Mouse (Mus musculus): Measurements from ENCODE around the gene 1700003E16Rik. TPM values are rescaled to one million over a fixed set of nuclear protein-coding genes. Genes with fewer than 3 reads are reported as not detected.

The 1700003E16Rik gene
- total RNA-seq, 2 experiments from 2014 or later, result 20.4 to 21.1 TPM

DNA sequence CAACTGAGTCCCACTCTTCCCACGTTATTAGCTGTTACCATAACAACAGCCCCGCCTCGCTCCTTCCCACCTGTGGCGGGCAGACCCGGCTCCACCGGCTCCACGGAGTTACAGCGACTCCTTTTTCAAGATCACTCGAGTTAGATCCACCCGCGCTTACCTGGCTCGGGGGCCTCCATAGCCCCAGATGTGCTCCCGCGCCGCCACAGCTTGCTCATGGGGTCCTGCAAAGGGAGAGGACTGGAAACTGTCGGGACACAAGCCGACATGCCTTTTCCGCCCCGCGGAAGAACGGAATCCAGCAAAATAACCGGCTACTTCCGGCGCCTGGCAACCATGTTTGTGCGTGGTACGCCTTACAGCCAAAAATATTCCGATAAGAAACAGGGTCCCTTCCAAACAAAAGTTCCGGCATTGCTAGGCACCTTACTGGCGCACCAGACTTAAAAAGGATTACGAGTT lies 31.3 kb upstream of the 1700003E16Rik start:
- peak; percentile 93 to 95 for DNase-seq (ENCODE audit: low spot score in 2 of 2)

DNA sequence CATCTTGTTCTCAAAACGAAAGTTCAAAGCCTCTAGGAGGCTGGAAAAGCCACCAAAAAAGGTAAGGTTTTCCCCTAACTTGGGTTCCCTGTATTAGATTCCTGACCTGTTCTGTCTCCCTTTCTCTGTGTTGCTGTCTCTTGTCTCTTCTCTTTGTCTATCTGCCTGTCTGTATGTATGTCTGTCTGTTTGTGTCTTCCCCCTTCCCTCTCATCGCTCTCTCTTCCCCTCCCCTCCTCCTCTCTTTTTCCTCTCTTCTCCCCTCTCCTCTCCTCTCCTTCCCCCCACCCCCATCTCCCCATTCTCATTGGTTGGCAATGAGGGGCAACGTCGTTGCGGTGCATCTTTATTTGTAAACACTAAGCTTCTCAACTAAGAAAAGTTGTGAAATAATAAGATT lies 30.9 kb upstream of the 1700003E16Rik start, which contains the start of gene Ino80b:
Gene Ino80b (minus strand): TSS at position 101 of the 400 bp plus-strand sequence.
- DNase-seq (ENCODE audit: low spot score in 2 of 2), result no peak

DNA sequence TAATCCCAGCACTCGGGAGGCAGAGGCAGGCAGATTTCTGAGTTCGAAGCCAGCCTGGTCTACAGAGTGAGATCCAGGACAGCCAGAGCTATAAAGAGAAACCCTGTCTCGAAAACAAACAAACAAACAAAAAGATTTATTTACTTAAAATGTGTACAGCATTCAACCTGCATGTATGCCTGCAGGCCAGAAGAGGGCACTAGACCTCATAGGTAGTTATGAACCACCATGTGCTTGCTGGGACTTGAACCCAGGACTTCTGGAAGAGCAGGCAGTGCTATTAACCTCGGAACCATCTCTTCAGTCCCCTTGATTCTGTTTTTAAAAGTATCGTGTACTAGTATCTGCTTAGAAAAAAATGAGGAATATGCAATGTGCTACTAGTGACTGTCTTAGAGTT lies 28.8 kb upstream of the 1700003E16Rik start:
- no peak for DNase-seq (ENCODE audit: low spot score in 2 of 2)

DNA sequence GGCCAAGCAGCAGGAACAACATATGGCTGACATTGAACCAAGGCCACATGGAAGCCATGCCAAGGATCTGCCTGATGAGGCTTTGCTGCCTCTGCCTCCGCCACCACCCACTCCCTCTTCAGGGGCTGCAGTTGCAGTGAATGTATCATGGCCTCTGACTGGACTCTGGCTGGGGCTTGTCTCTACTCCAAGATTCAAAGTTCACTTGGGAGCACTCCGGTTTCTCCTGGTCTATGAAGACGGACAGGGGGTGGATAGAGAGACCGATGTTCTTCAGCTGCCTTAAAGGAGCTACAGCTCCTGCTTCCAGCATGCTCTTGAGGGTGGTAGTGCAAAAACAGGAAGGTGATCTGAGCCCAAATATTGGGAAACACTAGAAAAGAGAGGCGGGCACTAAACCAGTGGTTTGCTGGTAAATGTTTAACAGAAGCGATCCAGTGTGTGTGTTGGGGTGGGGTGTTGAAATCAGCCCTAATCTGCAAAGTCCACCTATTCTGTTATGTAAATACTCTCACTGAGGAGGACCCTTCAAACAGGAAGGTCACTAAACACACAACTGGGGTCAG lies 24.7 kb upstream of the 1700003E16Rik start:
- DNase-seq (ENCODE audit: low spot score in 2 of 2), result no peak

- no peak for DNase-seq (ENCODE audit: low spot score in 2 of 2)
Observed at GRCm38 (mm10) chr6:83132176-83132919, 23.9 kb upstream of the 1700003E16Rik start.

- no peak for DNase-seq (ENCODE audit: low spot score in 2 of 2)
Observed at GRCm38 (mm10) chr6:83134226-83134625, 22.0 kb upstream of the 1700003E16Rik start.

DNA sequence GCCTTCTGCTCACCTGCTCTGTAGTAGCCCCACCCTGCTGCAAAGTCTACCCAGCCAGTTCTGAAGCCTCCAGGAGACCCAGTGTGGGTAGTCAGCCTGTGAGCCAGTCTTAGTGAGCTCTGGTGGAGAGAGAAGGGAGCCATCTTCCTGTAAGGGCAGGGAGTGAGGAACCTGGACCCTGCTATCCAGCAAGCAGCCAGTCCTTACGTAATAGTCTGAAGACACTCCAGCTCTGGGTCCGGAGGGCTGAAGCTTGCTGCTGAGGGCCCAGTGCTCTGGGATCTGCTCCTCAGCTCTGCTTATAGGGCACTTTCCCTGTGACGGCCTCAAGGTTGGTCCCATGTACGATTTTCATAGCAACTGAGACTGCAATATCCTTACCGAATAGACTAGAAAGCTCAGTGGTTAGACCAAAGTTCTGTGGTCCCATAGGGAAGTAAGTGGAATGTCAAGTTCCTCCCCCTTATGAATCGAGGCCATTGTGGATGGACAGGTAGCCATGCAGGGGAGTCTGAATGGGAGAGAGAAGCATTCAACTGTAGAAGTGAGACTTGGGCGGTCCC lies 21.2 kb upstream of the 1700003E16Rik start, which contains the start of gene Rtkn:
Gene Rtkn (plus strand): TSS at position 513 of the 563 bp plus-strand sequence.
- DNase-seq (ENCODE audit: low spot score in 2 of 2), result no peak

- DNase-seq (ENCODE audit: low spot score in 2 of 2), result no peak
Observed at GRCm38 (mm10) chr6:83135571-83136161, 20.5 kb upstream of the 1700003E16Rik start.

- DNase-seq (ENCODE audit: low spot score in 2 of 2), result no peak
Observed at GRCm38 (mm10) chr6:83136291-83136880, 19.8 kb upstream of the 1700003E16Rik start.

DNA sequence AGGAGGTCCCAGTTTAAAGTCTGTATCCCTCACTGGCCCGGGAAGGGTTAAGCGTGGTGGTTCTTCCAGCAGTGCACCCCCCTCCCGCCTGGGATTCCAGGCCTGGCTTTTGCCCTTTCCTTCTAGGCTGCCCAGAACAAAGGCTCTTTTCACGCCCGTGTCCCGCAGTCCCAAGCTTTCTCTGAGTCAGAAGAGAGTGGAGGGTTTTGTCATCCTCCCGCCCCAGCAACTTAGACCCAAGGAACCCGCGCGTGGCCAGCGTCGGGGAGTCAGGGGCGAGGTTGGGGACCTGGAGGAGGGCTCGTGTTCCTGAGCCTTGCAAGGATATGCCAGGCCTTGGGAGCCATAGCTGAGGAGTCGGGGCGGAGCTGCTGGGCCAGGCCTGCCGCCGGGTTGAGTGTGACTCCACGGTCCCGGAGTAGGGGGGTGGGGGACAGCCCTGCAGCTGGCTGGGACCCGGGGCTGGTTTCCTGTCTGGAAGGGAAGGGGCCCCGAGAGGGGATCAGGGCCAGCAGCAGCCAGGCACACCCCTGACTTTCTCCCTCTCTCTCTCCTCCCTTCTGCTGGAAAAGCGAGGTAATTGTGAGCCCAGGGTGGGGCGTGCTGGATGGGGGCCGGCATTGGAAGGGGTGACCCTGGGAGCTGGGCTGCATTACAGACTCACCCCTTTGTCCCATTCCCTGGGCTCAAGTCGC lies 19.2 kb upstream of the 1700003E16Rik start:
- DNase-seq (ENCODE audit: low spot score in 2 of 2), result no peak

GRCm38 (mm10) chr6:83137576-83137950 lies 18.6 kb upstream of the 1700003E16Rik start:
- DNase-seq (ENCODE audit: low spot score in 2 of 2), result peak in 1 of 2 experiments; percentile 74

DNA sequence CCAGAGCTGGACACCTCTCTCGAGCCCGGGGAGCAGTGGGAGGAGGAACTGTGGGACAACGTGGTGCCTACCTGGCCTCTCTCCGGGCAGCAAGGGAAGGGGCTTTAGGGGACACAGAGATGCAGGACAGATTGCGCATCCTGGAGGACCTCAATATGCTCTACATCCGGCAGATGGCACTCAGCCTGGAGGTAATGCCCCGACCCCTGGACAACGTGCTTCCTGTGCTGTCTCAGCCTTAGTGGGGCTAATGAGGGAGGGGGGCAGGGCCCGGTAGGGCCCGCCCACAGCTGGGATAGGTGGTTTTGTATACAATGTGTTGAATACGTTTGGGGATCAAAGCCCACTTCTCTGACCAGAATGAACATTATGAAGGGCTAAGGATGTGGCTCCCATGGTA lies 18.1 kb upstream of the 1700003E16Rik start:
- DNase-seq (ENCODE audit: low spot score in 2 of 2), result no peak

- DNase-seq (ENCODE audit: low spot score in 2 of 2), result no peak
Observed at GRCm38 (mm10) chr6:83140044-83140443, 16.2 kb upstream of the 1700003E16Rik start.

GRCm38 (mm10) chr6:83141636-83142035 lies 14.6 kb upstream of the 1700003E16Rik start:
- no peak for DNase-seq (ENCODE audit: low spot score in 2 of 2)

GRCm38 (mm10) chr6:83142211-83142731 lies 13.9 kb upstream of the 1700003E16Rik start:
- DNase-seq (ENCODE audit: low spot score in 2 of 2), result peak in 1 of 2 experiments; percentile 74

DNA sequence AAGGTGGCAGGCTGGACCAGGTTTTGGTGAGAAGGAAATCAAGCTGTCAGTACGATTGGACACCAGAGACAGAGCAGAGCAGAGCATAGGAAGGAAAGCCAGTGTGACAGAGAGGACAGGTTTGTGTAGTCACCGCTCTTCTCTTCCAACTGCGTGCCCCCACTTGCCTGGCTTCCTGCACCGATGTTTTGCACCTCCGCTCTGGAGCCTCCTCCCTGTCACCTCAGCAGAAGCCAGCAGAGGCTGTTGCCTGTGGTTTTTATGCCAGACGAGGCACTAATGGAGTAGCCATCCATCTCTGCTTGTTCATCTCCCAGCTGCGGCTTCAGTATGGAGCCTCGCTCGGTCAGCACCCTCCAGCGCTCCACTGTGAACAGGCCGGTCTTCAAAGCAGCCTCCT lies 13.3 kb upstream of the 1700003E16Rik start:
- DNase-seq (ENCODE audit: low spot score in 2 of 2), result no peak

- DNase-seq (ENCODE audit: low spot score in 2 of 2), result no peak
Observed at GRCm38 (mm10) chr6:83145209-83145608, 11.0 kb upstream of the 1700003E16Rik start.

GRCm38 (mm10) chr6:83145805-83146204 lies 10.4 kb upstream of the 1700003E16Rik start:
- DNase-seq (ENCODE audit: low spot score in 2 of 2), result no peak

- no peak for DNase-seq (ENCODE audit: low spot score in 2 of 2)
Observed at GRCm38 (mm10) chr6:83147280-83147679, 8.9 kb upstream of the 1700003E16Rik start.

DNA sequence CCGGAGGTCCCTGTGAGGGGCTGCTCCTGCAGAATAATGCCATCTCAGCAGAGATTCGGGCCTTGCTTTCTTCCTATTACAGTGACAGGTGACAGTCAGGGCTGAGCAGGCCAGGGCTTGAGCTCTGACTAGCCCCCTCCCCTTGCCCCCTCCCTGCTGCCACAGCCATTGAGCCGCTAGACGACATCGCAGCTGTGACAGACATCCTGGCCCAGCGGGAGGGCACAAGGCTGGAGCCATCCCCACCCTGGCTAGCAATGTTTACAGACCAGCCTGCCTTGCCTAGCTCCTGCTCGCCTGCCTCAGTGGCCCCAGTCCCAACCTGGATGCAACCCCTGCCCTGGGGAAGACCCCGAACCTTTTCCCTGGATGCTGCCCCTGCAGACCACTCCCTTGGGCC lies 4.5 kb upstream of the 1700003E16Rik start:
- DNase-seq (ENCODE audit: low spot score in 2 of 2), result no peak

DNA sequence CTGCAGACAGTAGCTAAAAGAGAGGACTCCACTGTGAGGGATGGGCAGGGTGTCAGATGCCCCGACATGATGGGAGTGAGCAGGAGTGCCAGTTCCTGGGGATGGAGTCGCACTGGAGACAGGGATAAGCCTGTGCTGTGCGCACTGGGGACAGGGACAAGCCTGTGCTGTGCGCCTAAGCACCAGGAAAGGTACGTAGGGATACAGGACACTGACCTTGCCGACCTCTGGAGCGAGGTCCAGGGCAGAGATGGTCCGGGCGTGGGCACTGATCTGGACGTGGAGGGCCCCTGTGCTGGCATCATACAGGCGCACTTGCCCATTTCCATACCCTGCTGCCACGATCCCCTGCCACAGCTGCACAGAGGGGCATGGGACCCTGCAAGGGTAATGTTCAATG lies 3.2 kb upstream of the 1700003E16Rik start:
- DNase-seq (ENCODE audit: low spot score in 2 of 2), result no peak

Measured in layer of hippocampus, postnatal 14 days (tissue).